Mouse (Mus musculus): ENCODE data around the gene Fubp3. TPM values are rescaled to one million over a fixed set of nuclear protein-coding genes. Genes with fewer than 3 reads are reported as not detected.

The Fubp3 gene
- polyA plus RNA-seq, 1 experiment = 20.4 TPM

- Histone ChIP-seq H3ac (ENCODE audit: control insufficient read depth, insufficient read length) (no peak overlapping the region), H3K36me3 (ENCODE audit: control insufficient read depth, insufficient read depth) (no peaks in the 10 kb centered on the region), H3K79me2 (ENCODE audit: control insufficient read depth, insufficient read depth) (no peaks in the 10 kb centered on the region), H3K27me3 (ENCODE audit: control insufficient read depth, insufficient read depth, insufficient read length) (no peaks in the 10 kb centered on the region), H3K4me3 (no peak overlapping the region), H3K4me2 (ENCODE audit: low read depth) (no peak overlapping the region)
- no peak for TF ChIP-seq TCF12 (IDR thresholded peaks at IDR 0.05; ENCODE audit: insufficient read depth, poor library complexity, severe bottlenecking)
- no peak for TF ChIP-seq SRF (IDR thresholded peaks at IDR 0.05; ENCODE audit: control insufficient read depth, insufficient read length, low read depth)
- TF ChIP-seq POLR2A (IDR thresholded peaks at IDR 0.05; ENCODE audit: insufficient read length, low read depth) = no peak
- TF ChIP-seq MYOG (IDR thresholded peaks at IDR 0.05; ENCODE audit: control insufficient read depth in 1 of 3, insufficient read depth in 1 of 3, insufficient read length in 2 of 3, low read depth in 2 of 3) = no peak
- no peak for TF ChIP-seq E2F4 (IDR thresholded peaks at IDR 0.05; ENCODE audit: insufficient read depth)
- no peak for TF ChIP-seq TCF3 (IDR thresholded peaks at IDR 0.05; ENCODE audit: insufficient read length, low read depth)
Observed at GRCm38 (mm10) chr2:31551971-31552370, 20.5 kb upstream of the Fubp3 start.

- Histone ChIP-seq H3K79me2 (ENCODE audit: control insufficient read depth, insufficient read depth) (no peaks in the 10 kb centered on the region), H3ac (ENCODE audit: control insufficient read depth, insufficient read length) (no peak overlapping the region), H3K27me3 (ENCODE audit: control insufficient read depth, insufficient read depth, insufficient read length) (peaks cover 14% of the 10 kb centered on the region), H3K4me2 (ENCODE audit: low read depth) (no peak overlapping the region), H3K4me3 (no peak overlapping the region), H3K36me3 (ENCODE audit: control insufficient read depth, insufficient read depth) (no peaks in the 10 kb centered on the region)
- TF ChIP-seq SRF (IDR thresholded peaks at IDR 0.05; ENCODE audit: control insufficient read depth, insufficient read length, low read depth) (no peak), REST (IDR thresholded peaks at IDR 0.05; ENCODE audit: insufficient read depth, insufficient read length) (no peak), CEBPB (IDR thresholded peaks at IDR 0.05; ENCODE audit: insufficient read depth, poor library complexity, severe bottlenecking) (no peak), POLR2AphosphoS2 (IDR thresholded peaks at IDR 0.05; ENCODE audit: insufficient read length, low read depth) (no peak), TCF12 (IDR thresholded peaks at IDR 0.05; ENCODE audit: insufficient read depth, poor library complexity, severe bottlenecking) (no peak), MYOG (IDR thresholded peaks at IDR 0.05; ENCODE audit: control insufficient read depth in 1 of 3, insufficient read depth in 1 of 3, insufficient read length in 2 of 3, low read depth in 2 of 3) (no peak), E2F4 (IDR thresholded peaks at IDR 0.05; ENCODE audit: insufficient read depth) (no peak), USF1 (IDR thresholded peaks at IDR 0.05; ENCODE audit: low read depth) (no peak), TCF3 (IDR thresholded peaks at IDR 0.05; ENCODE audit: insufficient read length, low read depth) (no peak), POLR2A (IDR thresholded peaks at IDR 0.05; ENCODE audit: insufficient read length, low read depth) (no peak), MAX (IDR thresholded peaks at IDR 0.05; ENCODE audit: low read depth) (no peak), MYOD1 (IDR thresholded peaks at IDR 0.05; ENCODE audit: control insufficient read depth in 1 of 3, insufficient read length in 2 of 3, low read depth in 2 of 3) (no peak)
Observed at GRCm38 (mm10) chr2:31554619-31555018, 17.8 kb upstream of the Fubp3 start.

GRCm38 (mm10) chr2:31572915-31573635 is 624 bp downstream of the Fubp3 start:
- no peak for TF ChIP-seq USF1 (IDR thresholded peaks at IDR 0.05; ENCODE audit: low read depth)
- TF ChIP-seq MAX (IDR thresholded peaks at IDR 0.05; ENCODE audit: low read depth) = no peak
- TF ChIP-seq REST (IDR thresholded peaks at IDR 0.05; ENCODE audit: insufficient read depth, insufficient read length) = no peak
- no peak for TF ChIP-seq CEBPB (IDR thresholded peaks at IDR 0.05; ENCODE audit: insufficient read depth, poor library complexity, severe bottlenecking)
- TF ChIP-seq MYOD1 (IDR thresholded peaks at IDR 0.05; ENCODE audit: control insufficient read depth in 1 of 3, insufficient read length in 2 of 3, low read depth in 2 of 3) = no peak
- TF ChIP-seq MYOG (IDR thresholded peaks at IDR 0.05; ENCODE audit: control insufficient read depth in 1 of 3, insufficient read depth in 1 of 3, insufficient read length in 2 of 3, low read depth in 2 of 3) = no peak
- TF ChIP-seq POLR2AphosphoS2 (IDR thresholded peaks at IDR 0.05; ENCODE audit: insufficient read length, low read depth) = no peak
- no peak for TF ChIP-seq SRF (IDR thresholded peaks at IDR 0.05; ENCODE audit: control insufficient read depth, insufficient read length, low read depth)
- no peak for TF ChIP-seq TCF3 (IDR thresholded peaks at IDR 0.05; ENCODE audit: insufficient read length, low read depth)
- TF ChIP-seq POLR2A (IDR thresholded peaks at IDR 0.05; ENCODE audit: insufficient read length, low read depth) = no peak
- TF ChIP-seq E2F4 (IDR thresholded peaks at IDR 0.05; ENCODE audit: insufficient read depth) = no peak
- no peak for TF ChIP-seq TCF12 (IDR thresholded peaks at IDR 0.05; ENCODE audit: insufficient read depth, poor library complexity, severe bottlenecking)
- Histone ChIP-seq H3K4me3 (peak overlapping the region; percentile 77), H3K4me2 (ENCODE audit: low read depth) (peak overlapping the region; percentile 92), H3ac (ENCODE audit: control insufficient read depth, insufficient read length) (peak overlapping the region; percentile 92), H3K27me3 (ENCODE audit: control insufficient read depth, insufficient read depth, insufficient read length) (peaks cover 4% of the 10 kb centered on the region), H3K79me2 (ENCODE audit: control insufficient read depth, insufficient read depth) (peaks cover 53% of the 10 kb centered on the region), H3K36me3 (ENCODE audit: control insufficient read depth, insufficient read depth) (no peaks in the 10 kb centered on the region)

GRCm38 (mm10) chr2:31581617-31582016 is 9.2 kb downstream of the Fubp3 start:
- Histone ChIP-seq H3K79me2 (ENCODE audit: control insufficient read depth, insufficient read depth) (peaks cover 73% of the 10 kb centered on the region), H3K27me3 (ENCODE audit: control insufficient read depth, insufficient read depth, insufficient read length) (no peaks in the 10 kb centered on the region), H3K36me3 (ENCODE audit: control insufficient read depth, insufficient read depth) (peaks cover 22% of the 10 kb centered on the region), H3ac (ENCODE audit: control insufficient read depth, insufficient read length) (no peak overlapping the region), H3K4me3 (no peak overlapping the region), H3K4me2 (ENCODE audit: low read depth) (no peak overlapping the region)
- TF ChIP-seq TCF12 (IDR thresholded peaks at IDR 0.05; ENCODE audit: insufficient read depth, poor library complexity, severe bottlenecking) (no peak), POLR2A (IDR thresholded peaks at IDR 0.05; ENCODE audit: insufficient read length, low read depth) (no peak)

GRCm38 (mm10) chr2:31591799-31592484 is 19.5 kb downstream of the Fubp3 start:
- H3K79me2 ChIP-seq (ENCODE audit: control insufficient read depth, insufficient read depth) = peaks cover 18% of the 10 kb centered on the region
- no peaks in the 10 kb centered on the region for H3K27me3 ChIP-seq (ENCODE audit: control insufficient read depth, insufficient read depth, insufficient read length)
- no peak overlapping the region for H3ac ChIP-seq (ENCODE audit: control insufficient read depth, insufficient read length)
- H3K4me3 ChIP-seq = no peak overlapping the region
- peaks cover 26% of the 10 kb centered on the region for H3K36me3 ChIP-seq (ENCODE audit: control insufficient read depth, insufficient read depth)
- TF ChIP-seq MYOD1 (IDR thresholded peaks at IDR 0.05; ENCODE audit: control insufficient read depth in 1 of 3, insufficient read length in 2 of 3, low read depth in 2 of 3) = no peak
- no peak for TF ChIP-seq CEBPB (IDR thresholded peaks at IDR 0.05; ENCODE audit: insufficient read depth, poor library complexity, severe bottlenecking)
- TF ChIP-seq POLR2AphosphoS2 (IDR thresholded peaks at IDR 0.05; ENCODE audit: insufficient read length, low read depth) = no peak
- TF ChIP-seq TCF12 (IDR thresholded peaks at IDR 0.05; ENCODE audit: insufficient read depth, poor library complexity, severe bottlenecking) = no peak
- no peak for TF ChIP-seq USF1 (IDR thresholded peaks at IDR 0.05; ENCODE audit: low read depth)
- no peak for TF ChIP-seq MYOG (IDR thresholded peaks at IDR 0.05; ENCODE audit: control insufficient read depth in 1 of 3, insufficient read depth in 1 of 3, insufficient read length in 2 of 3, low read depth in 2 of 3)
- TF ChIP-seq SRF (IDR thresholded peaks at IDR 0.05; ENCODE audit: control insufficient read depth, insufficient read length, low read depth) = no peak
- no peak for TF ChIP-seq MAX (IDR thresholded peaks at IDR 0.05; ENCODE audit: low read depth)
- TF ChIP-seq REST (IDR thresholded peaks at IDR 0.05; ENCODE audit: insufficient read depth, insufficient read length) = no peak
- no peak for TF ChIP-seq TCF3 (IDR thresholded peaks at IDR 0.05; ENCODE audit: insufficient read length, low read depth)
- TF ChIP-seq E2F4 (IDR thresholded peaks at IDR 0.05; ENCODE audit: insufficient read depth) = no peak
- H3K4me2 ChIP-seq (ENCODE audit: low read depth) = no peak overlapping the region
